Mouse (Mus musculus) left cerebral cortex, adult 9 months (tissue): ENCODE measurements around the gene Oprm1.
A peak's percentile ranks its signal among the peaks of the same experiment; 100 is the strongest.
"Not testable (repeated sequence)": the region's sequence is repeated elsewhere in the genome, so short reads cannot be mapped to it uniquely, and the experiment has no call there.

Experiments
- DNase-seq, 2 experiments: peaks; one replicate each; pipeline ENCODE4 v3.0.0; 2022; ENCODE audit warnings: low spot score in 2 of 2

The Oprm1 gene

DNA sequence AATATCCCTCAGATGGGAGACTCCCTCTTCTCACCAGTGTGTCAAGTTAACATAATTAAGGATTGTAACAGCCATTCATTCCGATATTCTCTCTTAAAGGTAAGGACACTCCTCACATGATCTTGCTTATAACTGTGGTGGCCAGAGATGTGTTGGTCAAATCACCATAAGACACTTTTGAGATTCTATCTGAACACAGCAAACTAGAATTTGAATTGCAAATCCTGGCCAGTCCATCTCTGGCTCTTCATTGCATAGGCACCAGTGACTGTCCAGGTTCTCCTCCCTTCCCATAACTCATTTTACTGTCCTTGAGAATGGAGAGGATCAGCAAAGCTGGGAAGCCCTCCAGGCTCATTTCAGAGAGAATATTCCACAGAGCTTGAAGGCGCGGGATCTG is at the start of gene Oprm1:
TSS of gene Oprm1 (plus strand) at position 301 of the 400 bp plus-strand sequence.
- DNase-seq, result no peak

DNA sequence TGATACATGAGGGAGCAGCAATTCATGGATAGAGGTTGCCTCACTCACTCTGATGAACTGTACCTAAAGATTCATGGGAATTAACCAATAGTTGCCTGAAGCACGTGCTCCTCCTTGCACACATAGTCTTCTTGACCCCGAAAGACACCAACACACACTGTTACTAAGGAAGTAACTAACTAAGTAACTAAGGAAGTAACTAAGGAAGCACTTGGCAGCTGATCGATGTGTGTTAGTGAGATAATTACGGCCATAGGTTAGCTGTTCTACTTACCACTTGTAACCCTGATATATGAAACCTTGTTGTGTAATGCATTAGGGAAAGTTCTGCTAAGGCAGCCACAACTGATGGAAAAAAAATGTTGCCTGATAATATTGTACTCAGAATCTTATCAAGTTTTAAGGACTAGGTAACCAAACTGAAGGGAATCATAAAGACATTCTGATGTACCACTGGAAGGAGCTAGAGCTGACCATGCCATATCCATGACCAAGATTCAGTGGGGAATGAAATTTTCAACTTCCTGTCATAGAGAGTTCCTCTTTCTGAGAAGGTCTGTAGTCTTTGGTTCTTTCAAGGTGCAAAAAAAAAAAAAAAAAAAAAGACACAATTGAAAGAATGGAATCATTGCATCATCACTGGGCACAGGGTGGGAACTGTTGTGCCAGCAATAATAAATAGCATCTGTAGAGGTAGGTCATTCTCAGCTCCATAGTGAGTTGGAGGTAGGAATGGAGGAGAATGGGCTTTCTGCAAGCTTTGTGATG is 40.9 kb upstream of the Oprm1 start:
- no peak for DNase-seq

DNA sequence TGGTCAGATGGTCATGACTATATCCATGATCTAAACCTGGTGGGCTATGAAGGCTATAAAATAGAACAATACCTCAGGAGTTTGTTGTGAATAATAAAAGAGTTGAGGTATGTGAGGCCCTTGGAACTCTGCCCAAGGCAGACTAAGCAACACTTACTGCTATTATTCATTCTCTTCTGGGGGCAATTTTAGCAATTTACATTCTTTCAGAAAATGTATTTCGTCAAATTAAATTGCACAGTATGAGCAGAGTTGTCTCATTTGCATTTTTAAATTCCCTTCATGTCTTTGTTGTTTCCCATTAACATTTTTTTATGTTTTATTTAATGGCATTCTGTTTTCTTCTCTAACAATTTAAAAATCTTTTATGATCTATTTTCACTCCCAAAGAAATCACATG is 34.5 kb upstream of the Oprm1 start:
- DNase-seq, result no peak

DNA sequence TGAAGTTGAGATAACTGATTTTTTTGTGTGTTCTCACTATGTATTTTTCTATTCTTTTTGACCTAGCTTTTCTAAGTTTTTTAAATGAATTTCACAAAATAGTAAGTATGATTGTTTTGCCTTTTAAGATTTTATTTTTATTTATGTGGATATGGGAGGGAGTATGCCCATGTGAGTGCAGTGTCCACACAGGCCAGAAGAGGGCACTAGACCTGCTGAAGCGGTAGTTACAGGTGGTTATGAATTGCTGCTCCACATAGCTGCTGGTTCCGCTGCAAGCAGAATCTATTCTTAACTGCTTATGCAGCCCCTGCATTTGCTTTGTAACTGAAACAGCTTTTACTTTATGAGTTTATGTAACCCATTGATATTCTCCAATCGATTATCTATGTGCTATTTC is 29.8 kb upstream of the Oprm1 start:
- DNase-seq, result no peak

DNA sequence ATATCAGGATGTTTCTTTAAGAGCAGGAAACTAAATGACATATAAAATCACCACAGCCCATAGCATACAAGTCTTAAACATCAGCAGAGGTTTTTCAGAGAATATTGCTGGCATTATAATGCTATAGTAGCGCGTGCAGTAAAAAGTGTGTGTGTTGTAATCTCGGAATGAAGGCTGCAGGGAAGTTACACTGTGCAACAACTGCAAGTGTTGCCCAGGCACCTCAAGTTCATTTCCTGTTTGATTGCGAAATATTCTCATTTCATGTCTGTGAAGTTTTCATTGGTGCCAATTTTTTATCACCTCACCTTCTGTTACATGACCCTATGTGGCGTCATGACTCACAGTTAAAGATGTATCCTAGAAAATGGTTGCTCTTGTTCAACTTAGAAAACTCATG is 4.9 kb upstream of the Oprm1 start:
- DNase-seq, result no peak

DNA sequence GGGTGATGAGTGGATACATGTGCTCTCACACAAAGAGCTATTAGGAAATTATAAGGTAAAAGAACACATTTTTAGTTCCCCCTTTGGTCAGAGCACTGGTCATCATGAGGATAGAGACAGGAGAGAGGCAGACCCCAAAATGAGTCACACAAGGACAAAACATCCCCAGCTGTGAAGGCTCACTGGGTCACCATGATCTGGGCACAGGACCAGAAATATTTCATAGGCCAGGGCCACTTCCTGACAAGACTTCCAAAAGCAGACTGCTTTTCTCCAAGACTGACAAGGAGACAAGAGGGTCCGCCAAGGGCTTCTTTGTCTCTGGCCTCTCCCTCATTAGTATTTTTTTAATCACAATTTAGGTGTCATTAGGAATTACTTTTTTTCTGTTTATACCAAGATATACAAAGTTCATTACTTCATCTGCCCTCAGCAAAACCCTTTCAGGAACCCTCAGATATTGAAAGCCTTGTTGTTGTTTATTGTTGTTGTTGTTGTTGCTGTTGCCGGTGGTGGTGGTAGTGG is 3.0 kb downstream of the Oprm1 start, which contains the start of gene Gm10945:
TSS of gene Gm10945 (minus strand) at position 475 of the 525 bp plus-strand sequence.
- DNase-seq, result no peak

DNA sequence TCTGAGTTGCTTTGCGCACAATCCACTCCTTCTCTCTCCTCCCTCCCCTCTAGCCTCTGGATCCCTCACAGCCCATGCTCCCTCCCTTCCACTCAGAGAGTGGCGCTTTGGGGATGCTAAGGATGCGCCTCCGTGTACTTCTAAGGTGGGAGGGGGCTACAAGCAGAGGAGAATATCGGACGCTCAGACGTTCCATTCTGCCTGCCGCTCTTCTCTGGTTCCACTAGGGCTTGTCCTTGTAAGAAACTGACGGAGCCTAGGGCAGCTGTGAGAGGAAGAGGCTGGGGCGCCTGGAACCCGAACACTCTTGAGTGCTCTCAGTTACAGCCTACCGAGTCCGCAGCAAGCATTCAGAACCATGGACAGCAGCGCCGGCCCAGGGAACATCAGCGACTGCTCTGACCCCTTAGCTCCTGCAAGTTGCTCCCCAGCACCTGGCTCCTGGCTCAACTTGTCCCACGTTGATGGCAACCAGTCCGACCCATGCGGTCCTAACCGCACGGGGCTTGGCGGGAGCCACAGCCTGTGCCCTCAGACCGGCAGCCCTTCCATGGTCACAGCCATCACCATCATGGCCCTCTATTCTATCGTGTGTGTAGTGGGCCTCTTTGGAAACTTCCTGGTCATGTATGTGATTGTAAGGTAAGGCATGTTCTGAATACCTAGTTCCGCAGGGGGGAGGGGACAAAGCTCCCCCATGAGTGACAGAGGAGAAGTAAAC is 30.4 kb downstream of the Oprm1 start:
- peak in 1 of 2 experiments; percentile 10 for DNase-seq

DNA sequence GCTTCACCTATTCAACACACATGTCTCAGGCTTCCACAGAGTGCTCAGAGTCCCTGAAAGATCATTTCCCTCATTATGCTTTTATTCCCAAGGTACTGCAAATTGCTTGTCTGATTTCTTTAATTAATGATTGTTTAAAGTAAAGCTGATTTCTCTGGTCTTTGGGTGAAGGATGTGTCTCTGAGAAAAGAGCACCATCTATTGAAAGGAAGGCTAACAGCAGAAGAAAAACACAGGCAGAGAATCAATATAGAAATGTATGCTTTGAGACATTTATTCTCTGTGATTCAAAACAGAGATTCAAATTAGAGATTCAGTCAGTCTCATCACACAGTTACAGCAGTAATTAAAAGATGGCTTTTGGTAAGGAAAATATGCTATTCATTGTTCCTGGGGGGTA is 31.9 kb downstream of the Oprm1 start:
- no peak for DNase-seq

DNA sequence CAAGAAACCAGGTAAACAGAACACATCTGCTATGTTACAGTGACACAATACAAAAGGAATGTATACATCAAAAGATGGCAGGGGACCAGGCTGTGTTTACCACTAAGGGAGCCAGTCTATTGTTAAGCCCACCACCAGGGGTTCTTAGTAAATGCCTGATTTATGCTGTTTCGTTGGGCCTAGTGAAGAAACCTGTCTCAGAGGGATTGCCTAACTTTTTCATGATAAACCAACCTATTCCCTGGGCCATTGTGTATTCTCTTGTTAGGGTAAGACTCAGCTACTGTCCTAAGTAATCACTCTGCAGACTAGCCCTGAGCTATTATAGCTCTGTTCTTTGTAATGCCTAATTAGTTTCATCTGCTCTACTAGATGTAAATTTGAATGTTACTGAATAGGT is 62.3 kb downstream of the Oprm1 start:
- no peak for DNase-seq

DNA sequence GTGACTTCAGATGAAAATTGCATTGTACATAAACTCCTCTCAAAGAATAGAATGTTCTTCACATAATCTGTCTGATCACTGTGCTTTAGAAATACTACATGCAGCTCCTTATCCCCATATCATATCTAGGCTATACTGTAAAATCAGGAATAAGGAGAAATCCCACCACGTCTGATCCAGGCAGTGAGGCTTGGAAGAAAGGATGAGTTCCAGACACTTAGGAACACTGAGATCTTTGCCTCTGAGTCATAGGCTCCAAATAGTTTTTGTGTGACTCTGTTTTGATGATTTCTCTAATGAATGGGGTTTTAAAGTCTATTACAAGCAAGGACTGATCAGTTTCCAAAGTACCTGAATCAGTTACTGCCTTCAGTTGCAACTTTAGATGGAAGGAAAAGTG is 83.9 kb downstream of the Oprm1 start:
- DNase-seq, result no peak

DNA sequence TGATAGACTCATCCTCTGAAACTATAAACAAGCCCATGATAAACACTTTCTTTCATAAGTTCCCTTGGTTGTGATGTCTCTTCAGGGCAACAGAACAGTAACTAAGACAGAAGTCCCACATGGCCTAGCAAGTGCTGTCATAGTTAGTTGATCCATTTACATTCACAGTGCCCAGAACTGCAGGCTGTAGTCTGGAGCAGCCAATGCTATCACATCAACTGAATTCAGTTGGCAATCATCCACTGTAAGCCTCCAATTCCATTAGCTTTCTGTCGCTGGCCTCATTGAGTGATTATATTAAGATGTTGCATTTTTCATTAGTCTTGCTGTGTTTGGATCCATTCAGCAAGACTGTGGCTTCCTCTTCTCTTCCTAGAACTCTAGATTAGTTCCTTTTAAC is 88.0 kb downstream of the Oprm1 start:
- no peak for DNase-seq

DNA sequence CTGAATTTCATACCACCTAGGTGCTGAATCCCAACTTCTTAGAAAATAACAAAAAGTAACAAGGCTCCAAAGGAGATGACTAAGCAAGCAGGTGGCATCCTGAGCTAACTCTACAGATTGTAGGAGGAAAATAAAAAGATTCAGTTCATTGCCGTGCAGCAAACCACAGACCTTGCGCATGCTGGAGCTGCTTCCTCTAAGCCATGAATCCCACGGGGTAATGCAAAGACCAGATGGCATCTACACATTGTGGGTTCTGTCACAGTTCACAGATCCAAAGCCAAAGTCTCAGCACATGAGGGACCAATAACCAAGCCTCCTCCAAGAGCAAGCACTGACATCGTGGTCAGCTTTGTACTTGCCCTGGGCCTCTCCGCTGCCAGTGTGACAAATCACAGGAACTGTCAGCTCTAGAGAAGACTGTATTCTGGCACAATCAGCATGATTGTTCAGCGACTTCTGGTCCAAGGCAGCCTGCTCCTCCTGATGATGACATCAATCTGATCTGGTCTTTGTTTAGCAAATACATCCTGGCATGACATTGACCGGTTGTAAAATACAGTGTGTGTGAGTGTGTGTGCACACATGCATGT is 90.0 kb downstream of the Oprm1 start:
- peak; percentile 2 to 40 for DNase-seq

DNA sequence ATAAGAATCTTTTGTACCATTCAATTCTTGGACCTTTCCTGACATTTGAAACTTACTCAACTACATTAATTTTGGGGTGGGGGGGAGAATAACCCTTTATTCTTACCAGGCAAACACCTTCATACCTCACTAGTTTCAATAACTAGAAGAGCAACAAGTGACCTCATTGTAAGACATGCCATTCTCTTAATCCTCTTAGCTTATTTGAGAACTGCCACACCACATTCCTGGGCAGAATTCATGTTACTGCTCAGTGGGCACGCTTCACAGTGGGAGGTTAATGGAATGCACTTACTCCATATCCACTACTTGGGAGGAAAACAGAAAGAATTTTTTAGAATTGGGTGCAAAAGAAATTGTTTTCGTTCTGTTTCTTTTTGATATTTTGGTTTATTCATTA is 90.5 kb downstream of the Oprm1 start:
- DNase-seq, result no peak

DNA sequence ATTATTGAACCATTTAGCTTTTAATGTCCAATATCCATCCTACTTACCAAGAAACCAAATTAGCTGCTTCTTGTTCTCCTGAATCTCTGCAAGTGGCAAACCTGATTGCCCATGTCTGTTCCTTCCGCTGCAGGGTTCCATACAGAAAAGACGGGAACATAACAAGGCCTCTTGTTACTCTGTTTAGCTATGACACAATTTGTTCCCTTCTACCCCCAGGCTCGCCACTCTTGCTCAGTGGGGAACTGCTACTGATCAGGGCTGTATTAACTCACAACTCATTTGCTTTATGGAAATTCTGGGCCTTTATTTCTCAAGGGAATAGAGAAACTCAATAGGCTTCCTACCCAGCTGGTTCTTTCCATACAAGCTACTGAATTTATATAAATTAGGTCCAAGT is 97.5 kb downstream of the Oprm1 start:
- no peak for DNase-seq

DNA sequence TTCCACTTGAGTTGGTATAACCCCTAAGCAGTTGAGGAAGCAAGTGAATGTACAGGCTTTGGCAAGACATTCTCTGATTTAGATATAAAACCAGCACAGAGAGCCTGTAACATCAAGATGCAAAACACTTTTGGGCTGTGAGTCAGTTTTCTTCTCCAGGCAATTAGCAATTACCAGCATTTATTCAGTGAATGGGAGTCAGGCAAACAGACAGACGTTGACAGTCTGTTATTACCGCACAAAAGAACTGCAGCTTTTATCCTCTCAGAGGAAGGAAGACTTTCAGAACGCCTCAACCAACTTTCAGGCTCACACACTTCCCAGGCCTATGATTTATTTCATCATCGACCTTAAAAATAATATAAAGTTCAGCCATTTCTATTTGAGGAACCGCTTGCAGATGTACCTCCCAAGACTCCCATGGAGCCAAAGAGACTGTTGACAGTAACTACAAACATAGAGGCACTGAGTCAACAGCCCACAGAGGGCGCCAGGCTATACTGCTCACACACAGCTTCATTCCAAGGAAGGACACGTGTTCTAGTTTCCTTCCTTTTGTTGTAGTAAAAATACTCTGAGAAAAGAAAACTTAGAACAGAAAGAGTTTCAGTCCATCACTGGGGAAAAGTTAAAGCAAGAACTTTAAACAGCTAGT is 113.2 kb downstream of the Oprm1 start:
- DNase-seq, result peak in 1 of 2 experiments; percentile 61

DNA sequence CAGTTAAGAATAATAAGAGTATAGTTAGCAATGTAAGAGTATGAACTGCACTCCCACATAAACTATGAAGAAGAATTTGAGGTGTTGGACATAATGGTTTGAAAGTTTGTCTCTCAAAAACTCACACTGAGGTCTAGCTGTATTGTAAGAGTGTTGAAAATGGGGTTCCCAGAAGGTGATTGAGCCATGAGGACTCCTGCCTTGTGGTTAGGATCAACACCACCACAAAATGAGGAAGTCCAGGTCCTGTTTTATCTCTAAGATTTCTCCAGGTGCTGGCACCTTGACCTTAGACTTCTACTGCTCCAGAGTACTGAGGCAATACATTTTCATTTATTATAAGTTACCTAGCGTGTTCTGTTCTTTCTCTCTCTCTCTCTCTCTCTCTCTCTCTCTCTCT is 115.6 kb downstream of the Oprm1 start:
- DNase-seq, result no peak

DNA sequence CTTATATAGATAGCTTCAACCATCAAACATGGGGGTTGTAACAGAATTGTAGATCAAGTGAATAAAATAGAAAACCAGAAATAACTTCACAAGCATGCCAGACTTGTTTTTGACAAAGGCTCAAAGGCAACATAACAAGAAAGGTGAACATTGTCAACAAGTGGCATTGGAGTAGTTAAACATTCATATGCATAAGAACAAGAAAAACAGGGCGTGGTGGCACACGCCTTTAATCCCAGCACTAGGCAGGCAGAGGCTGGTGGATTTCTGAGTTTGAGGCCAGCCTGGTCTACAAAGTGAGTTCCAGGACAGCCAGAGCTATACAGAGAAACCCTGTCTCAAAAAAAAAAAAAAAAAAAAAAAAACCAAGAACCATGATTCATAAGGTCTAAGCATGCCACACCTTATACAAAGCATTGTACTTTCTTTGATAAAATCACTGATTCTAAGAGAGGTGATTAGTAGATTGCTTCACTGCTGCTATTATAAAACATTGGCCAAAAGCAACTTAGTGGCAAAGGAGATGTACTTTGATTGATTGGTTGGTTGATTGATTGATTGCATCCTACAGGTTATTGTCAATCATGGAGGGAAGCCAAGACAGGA is 120.1 kb downstream of the Oprm1 start:
- DNase-seq, result no peak

DNA sequence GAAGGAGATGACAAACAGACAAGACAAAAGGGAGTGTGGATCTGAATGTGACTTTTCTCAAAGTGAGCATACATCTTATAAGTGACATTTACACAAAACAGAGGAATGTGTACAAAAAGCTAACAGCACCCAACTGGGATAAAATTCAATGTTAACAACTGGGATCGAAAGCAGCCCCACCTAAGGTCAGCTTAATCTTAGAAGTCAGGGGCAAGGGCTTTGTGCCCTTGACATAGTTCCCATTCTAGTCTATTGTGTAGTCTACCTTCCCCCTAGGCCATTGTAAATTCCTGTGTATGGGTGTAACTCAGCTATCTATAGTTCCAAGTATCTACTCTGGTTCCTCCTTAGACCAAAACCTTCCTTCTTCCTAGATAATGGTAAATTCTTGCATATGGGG is 123.7 kb downstream of the Oprm1 start:
- not testable (repeated sequence) for DNase-seq

DNA sequence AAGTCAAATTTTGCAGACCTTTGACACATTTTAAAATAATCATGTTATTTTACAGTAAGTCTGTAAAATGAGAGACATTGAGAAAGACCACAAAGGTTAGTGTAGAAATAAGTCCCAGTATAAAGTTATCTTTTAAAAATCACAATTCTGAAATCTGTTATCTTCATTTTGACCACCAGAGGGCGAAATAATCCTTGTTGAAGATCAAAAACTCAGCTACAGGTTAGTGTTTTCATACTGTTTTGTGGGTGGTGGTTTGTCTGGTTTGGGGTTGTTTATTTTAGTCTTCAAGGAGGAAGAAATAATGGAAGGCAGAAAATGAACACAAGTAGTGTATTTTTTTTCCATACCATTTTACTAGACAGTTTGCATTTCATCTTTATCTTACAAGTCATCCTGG is 127.2 kb downstream of the Oprm1 start:
- no peak for DNase-seq

DNA sequence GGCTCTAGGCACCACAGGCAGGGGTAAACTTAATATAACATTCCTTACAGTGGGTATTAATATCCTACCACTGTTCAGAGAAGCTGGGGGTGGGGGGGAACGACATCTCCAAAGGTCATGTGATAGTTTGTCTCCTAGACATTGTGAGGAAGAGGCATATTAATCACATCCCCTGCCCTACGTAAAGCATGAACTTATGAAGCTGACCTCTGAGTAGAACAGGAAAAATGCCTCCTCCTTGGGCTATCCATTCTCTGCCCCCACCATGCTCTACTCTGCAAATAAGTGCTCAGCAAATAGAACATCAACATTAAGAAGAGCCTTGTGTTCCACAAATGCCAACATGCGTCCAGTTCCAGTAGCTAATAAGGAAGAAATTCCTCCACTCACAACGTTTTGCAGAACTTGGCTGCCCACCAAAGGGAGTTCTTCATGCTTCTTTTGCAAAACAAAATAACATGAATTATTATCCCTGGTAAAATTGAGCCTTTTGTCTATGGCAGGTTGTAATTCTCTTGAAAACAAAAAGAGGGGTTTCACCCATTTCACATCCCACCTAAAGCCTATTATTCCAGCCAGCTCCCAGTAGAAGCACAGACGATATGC is 131.4 kb downstream of the Oprm1 start:
- DNase-seq, result no peak

DNA sequence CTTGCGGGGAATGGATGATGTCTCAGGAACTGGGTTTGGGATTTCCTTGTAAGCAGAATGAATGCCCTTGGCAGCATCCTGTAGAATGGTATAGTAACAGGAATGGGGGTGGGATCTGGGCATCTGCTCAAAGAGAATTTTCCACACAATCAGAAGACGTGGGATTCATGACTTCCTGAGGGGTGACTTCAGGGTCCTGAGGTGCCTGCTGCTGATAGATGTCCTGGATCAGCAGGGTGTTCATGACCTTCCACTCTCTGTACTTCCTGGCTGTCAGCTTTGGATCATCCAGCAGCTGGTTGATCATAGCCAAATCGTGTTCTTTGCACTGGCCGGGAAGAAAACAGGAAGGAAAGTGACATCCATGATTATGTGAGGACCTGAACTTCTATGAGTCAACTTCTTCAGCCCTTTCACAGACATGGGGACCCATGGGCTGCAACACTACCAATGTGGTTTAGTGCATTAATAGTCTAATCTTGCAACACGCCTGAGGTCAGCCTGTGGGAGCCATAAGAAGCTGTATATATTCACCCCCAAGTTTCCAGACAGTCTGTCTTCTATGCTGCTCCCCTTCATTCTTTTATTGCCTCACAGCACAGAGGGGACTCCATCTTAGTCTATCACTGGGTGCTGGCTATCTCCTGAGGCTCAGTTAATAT is 132.2 kb downstream of the Oprm1 start:
- DNase-seq, result no peak
